Mouse (Mus musculus) telencephalon, adult 2 months (tissue): ENCODE results near the gene Rela.
"Not testable (repeated sequence)": the region's sequence is repeated elsewhere in the genome, so short reads cannot be mapped to it uniquely, and the experiment has no call there.

Experiments used
- DNase-seq: peaks from one replicate; pipeline ENCODE4 v3.0.0-alpha.2; 2011; ENCODE audit warnings: low read depth, low spot score

Gene Rela

GRCm38 (mm10) chr19:5664669-5665257 is 27.5 kb downstream of the Rela start:
- no peak for DNase-seq

DNA sequence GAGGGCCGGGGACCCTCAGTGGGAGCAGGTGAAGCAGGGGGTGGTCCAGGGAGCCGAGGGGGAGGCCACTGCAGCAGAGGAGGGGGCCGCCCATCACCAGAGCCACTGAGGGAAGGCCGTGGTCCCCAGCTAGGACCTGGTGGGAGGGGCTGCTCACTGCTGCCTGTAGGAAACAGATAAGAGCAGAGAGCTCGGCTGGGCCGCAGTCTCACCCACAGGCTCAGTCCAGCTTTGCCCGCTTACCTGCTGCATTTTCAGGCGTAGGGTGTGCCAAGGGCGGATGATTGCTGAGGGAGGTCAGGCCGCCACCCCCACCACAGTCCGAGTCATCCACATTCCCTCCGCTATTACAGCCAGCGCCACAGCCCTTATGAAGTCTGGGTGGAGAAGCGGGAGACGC is 28.2 kb downstream of the Rela start:
- DNase-seq: no peak

DNA sequence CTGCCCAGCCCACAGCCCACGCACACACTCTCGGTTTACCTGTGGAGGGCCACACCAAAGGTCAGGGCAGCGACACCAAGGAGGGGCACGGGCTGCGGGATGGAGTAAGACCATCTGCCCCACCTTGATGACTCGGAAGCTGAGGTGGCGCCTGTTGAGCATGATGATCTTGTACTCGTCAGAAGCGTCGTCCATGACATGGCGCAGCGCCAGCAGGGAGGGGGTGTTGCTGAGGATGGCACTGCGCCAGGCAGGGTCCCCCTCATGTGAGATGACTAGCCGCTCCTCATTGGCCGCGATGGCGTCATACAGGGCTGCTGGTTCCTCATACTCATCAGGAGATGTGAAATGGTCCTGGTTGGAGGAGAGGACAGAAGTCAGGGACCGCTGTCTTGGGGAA is 29.1 kb downstream of the Rela start:
- no peak for DNase-seq

DNA sequence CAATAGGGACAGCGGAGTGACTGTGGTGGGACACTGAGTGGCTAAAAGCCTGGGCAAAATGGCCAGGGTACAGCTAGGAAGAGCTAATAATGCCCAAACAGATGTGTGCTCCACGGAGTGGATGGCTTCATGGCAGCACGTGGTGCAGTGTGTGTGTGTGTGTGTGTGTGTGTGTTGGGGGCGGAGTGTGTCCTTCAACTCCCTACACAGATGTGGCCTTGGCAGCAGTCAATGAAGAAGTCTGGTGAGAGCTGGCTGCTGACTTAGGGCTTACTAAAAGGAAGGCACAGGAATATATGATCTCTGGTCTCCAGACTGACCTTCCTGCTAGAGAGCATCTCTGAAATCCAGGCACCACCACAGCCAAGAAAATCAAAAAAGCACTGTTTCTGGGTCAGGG is 31.1 kb downstream of the Rela start:
- no peak for DNase-seq

- no peak for DNase-seq
These were observed 43.1 kb downstream of the Rela start for GRCm38 (mm10) chr19:5680432-5680831.

DNA sequence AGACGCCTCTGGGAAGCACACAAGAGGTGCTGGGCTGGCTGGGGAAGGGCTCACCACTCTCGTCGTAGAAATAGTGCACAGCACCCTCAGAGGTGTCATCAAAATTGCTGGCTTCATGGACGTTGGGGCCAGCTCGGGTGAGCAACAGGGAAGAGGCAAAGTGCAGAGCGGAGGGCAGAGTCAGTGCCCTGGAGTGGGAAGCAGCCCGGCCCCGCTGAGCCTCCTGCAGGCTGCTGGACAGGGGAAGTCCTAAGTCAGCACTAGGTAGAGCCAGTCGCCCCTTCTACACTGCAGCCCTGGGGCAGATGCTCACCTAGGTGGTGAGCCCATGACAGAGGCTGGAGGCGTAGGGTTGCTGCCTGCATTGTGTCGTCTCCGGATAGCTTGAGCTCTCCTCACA is 47.0 kb downstream of the Rela start:
- DNase-seq: no peak

DNA sequence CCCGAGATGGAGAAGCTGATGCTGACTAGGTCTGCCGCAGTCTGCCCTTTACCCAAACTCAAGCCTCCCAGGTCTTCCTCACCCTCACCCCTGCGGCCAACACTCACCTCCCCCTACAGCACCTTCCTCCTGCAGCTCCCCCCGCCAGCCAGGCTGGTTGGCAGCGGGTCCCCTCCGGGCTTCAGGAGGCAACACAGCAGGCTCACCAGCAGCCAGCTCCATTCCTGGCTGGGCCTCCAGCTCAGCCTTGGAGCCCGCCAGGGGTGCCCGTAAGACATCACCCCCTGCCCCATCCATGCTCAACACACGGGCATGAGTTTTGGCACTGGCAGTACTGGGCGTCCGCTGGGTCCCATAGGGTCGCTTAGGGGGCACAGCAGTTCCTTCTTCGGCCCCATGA is 47.7 kb downstream of the Rela start:
- no peak for DNase-seq

- no peak for DNase-seq
These were observed 48.1 kb downstream of the Rela start for GRCm38 (mm10) chr19:5685431-5685830.

DNA sequence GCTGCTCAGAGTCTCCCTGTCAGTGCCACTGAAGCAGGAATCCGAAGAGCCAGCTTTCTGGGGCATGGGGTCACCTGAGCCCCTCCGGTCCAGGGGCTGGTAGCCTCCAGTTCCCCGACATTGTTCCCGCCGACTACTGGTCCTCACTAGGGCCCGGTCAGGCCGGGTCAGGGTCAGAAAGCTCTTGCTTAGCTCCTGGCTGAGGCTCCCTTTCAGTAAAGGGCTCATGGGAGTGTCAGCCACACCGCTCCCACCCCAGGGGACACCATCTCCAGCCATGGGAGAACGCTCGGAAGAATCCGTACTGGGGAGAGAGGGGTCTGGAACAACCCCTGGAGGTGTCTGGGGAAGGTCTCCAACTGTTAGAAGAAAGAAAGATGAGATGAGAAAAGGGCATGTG is 48.6 kb downstream of the Rela start:
- DNase-seq: no peak

DNA sequence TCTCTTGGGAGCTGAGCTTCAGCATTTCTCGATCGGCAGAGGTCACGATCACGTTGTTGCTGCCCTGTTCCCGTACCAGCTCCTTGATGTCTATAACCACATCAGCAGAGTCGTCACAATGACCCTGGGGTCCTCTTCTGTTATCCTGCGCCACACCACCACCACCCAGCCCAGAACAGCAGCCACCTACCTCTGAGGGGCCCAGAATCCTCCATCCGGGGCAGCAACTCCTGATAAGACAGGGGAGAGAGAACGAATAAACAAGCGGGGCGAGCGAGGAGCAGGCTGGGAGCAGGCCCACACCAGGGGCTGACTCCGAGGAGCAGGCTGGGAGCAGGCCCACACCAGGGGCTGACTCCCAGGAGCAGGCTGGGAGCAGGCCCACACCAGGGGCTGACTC is 49.2 kb downstream of the Rela start:
- no peak for DNase-seq

DNA sequence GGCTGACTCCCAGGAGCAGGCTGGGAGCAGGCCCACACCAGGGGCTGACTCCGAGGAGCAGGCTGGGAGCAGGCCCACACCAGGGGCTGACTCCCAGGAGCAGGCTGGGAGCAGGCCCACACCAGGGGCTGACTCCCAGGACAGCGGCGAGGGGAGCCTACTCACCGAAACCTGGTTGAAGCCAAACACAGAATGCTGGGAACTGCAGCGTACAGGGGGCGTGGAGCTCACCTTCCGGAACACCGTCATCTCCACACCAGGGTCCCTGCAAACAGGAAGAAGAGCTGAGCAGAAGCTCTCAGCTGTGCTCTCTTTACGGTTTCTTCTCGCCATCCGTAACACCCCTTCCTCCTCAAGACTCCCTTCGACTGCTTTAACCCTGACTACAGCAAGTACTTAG is 49.7 kb downstream of the Rela start:
- DNase-seq: not testable (repeated sequence)

GRCm38 (mm10) chr19:5687738-5688137 is 50.5 kb downstream of the Rela start:
- DNase-seq: no peak

- DNase-seq: peak; percentile 100
These were observed 51.2 kb downstream of the Rela start, which contains the start of the genes Map3k11 and Pcnx3 for GRCm38 (mm10) chr19:5688200-5689087. Gene Map3k11, plus strand, starts transcription at chr19:5688742. Gene Pcnx3, minus strand, starts transcription at chr19:5688908.

DNA sequence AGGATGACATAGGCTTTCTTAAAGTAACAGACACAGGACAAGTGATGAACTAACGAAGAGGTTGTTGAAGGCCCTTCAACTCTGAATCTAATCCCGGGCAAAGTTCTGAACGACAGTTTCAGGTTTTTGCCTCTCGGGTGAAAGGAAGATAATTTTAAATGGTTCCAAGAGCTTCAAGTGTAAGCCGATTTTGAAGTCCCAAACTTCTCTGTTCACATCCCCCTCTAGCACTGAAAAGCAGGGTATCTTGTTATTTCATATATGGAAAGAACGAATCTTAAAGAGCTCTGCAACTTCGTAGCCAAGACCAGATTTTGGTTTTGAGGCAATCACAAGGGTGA is 51.8 kb downstream of the Rela start:
- no peak for DNase-seq

DNA sequence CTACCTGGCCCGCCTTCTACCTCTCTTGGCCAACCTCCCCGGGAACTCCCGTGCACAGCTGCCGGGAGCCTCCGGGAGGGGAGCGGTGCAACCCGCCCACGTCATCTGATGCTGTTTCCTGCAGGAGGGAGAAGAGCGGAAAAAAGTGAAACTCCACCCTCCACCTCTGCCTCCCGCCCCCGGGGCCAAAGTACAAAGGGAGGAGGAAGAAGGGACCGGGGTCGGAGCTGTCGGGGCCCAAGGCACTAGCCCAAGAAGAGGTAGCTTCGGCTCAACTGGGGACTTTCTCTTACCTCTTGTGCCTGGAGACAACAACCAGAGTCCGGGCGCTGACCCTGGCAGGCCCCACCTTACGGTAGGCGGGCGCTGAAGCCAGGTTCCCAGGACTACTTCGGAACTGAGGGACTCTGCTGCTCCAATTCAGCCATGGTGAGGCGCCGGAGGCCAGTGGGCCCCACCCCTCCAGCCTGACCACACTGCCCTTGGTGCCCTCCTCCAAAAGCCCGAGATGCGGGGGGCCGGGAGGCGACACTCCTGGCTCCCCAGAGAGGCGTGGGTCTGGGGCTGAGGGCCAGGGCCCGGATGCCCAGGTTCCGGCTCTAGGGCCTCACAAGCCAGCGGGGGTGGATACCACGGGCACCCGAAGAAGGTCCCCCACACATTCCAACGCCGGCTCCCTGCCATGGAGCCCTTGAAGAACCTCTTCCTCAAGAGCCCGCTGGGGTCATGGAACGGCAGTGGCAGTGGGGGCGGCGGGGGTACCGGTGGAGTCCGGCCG is 52.5 kb downstream of the Rela start:
- DNase-seq: peak; percentile 76

DNA sequence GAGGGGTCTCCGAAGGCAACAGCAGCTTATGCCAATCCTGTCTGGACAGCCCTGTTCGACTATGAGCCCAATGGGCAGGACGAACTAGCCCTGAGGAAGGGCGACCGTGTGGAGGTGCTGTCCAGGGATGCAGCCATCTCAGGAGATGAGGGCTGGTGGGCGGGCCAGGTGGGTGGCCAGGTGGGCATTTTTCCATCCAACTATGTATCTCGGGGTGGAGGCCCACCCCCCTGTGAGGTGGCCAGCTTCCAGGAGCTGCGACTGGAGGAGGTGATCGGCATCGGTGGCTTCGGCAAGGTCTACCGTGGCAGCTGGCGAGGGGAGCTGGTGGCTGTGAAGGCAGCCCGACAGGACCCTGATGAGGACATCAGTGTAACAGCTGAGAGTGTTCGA is 53.1 kb downstream of the Rela start:
- no peak for DNase-seq

GRCm38 (mm10) chr19:5691601-5692000 is 54.3 kb downstream of the Rela start:
- no peak for DNase-seq

GRCm38 (mm10) chr19:5692086-5692912 is 55.0 kb downstream of the Rela start:
- DNase-seq: no peak

GRCm38 (mm10) chr19:5692913-5693396 is 55.7 kb downstream of the Rela start:
- no peak for DNase-seq

- DNase-seq: no peak
These were observed 56.5 kb downstream of the Rela start for GRCm38 (mm10) chr19:5693801-5694200.

- DNase-seq: no peak
These were observed 58.7 kb downstream of the Rela start for GRCm38 (mm10) chr19:5695849-5696462.
